Mouse (Mus musculus) 3134 (cell line): ENCODE results near the gene Brpf3.
"Not testable (repeated sequence)": the region's sequence is repeated elsewhere in the genome, so short reads cannot be mapped to it uniquely, and the experiment has no call there.

ENCODE experiments used
- DNase-seq: peaks from one replicate; pipeline ENCODE4 v3.0.0-alpha.2; 2011; ENCODE audit warnings: low spot score; ENCODE audit not compliant: insufficient read length; ENCODE audit errors: extremely low read depth

Gene Brpf3

GRCm38 (mm10) chr17:28797031-28797430 is 3.9 kb upstream of the Brpf3 start:
- no peak for DNase-seq

DNA sequence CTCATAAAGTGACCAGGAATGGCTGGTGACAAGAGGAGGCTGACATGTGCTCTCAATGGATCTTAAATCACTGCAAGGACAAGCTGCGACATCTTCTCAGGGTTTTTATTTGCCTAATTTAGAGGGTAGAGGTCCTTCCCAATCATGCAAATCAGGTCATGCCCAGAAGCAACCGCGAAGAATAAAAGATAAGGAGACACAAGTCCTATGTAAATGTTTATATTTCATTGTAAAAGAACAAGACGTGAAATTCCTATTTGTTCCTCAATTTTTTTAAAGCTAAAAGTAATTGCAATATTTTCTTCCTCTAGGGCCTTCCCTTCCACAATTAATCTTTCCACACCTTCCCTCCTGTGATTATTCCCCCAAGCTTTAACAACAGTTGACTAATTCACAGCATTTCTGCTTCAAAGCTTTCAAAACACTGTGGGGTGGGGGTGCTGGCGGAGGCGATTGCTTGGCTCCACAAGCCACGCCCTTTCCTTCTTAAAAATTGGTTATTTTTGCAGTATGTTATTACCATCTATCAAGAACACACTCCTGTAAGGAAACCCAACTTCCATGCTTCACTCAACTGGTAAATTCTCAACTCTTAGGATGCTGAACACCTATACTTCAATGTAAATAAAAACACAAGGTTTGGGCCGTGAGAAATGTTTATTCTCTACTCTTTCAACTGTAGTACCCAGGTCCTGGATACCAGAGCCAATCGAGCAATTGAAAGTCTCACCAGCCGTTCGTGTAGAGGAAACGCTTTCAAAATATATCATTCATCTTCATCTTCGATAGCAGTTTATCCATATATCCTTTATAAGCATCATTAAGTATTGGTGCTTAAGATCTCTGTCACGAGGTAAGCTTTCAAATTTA is 1.4 kb upstream of the Brpf3 start:
- DNase-seq = no peak

- no peak for DNase-seq
Measured at GRCm38 (mm10) chr17:28800281-28800670, 614 bp upstream of the Brpf3 start.

GRCm38 (mm10) chr17:28801474-28802005 is 650 bp downstream of the Brpf3 start:
- peak; percentile 94 for DNase-seq

- DNase-seq = peak; percentile 84
Measured at GRCm38 (mm10) chr17:28802006-28802481, 1.2 kb downstream of the Brpf3 start.

DNA sequence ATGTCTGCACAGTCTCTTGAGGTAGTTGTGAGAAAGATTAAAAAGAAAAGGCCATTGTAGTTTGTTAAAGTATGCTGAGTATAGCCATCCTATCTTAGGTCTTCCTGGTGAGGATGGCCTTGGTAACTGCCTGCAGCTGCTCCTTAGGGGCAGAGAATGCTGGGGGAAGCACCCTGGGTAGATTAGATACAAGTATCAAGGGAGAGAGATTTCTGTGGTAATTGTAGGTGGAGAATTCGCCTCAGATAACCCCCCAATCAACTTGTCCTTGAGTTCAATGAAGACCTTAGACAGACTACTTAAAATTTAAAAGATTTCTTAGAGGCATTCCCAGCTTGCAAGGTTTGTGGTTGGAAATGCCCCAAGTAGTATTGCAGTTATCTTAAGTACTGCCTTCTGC is 2.4 kb downstream of the Brpf3 start:
- DNase-seq = no peak

- no peak for DNase-seq
Measured at GRCm38 (mm10) chr17:28804973-28805372, 4.1 kb downstream of the Brpf3 start.

DNA sequence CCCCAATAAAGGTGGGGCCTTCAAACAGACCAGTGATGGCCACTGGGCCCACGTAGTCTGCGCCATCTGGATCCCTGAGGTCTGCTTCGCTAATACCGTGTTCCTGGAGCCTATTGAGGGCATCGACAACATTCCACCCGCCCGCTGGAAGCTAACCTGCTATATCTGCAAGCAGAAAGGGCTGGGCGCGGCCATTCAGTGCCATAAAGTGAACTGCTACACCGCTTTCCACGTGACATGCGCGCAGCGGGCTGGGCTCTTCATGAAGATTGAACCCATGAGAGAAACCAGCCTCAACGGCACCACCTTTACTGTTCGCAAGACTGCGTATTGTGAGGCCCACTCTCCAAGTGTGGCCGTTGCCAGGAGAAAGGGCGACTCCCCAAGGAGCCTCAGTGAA is 5.9 kb downstream of the Brpf3 start:
- DNase-seq = no peak

- no peak for DNase-seq
Measured at GRCm38 (mm10) chr17:28808714-28809113, 7.8 kb downstream of the Brpf3 start.

DNA sequence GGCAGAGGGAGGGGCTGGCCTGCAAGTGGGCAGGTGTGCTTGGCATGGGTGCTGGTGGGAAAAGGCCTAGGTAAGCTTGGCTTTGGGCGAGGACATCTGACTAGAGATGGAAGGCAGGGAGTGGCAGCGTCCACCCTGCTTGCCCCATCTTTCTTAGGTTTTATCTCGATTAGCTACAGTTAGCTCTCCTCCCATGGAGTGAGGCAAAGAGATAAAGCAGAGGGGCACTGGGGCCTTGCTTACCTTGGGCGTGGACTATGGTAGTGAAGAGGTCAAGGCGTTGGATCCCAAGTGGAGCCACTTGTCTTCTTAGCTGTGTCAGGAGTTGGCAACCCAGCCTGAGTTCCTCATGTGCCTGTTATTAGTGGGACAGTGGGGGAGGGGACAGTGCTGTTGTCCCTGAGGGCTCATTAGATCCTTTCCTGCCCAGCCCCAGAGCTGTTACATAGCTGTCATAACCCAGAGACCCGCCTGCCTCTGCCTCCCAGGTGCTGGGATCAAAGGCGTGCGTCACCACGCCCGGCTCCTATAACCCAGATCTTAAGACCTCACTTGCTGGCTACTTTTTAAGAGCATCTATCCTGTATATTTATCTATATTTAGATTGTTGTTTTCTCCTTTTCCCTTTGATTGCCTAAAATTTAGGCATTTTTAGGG is 8.4 kb downstream of the Brpf3 start:
- DNase-seq = no peak

DNA sequence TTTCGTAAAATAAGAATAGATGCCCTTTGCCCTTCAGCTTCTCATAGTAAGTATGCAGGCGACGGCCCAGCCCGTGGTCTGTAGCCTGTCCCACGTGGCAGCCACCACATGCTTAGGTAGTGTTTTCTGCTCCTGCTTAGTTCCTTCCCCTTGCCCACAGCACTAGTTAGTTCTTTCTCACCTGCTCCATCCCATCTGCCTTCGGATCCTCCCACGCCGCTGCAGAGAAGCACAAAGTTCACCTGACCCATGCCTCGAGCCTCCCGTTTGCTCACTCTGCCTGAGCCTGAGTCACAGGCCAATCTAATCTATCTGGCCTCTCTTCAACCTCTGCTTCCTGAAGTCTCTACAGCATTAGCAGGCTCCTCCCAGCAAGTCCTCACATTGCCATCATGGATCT is 11.5 kb downstream of the Brpf3 start:
- DNase-seq = no peak

GRCm38 (mm10) chr17:28814529-28815097 is 13.7 kb downstream of the Brpf3 start:
- DNase-seq = no peak

DNA sequence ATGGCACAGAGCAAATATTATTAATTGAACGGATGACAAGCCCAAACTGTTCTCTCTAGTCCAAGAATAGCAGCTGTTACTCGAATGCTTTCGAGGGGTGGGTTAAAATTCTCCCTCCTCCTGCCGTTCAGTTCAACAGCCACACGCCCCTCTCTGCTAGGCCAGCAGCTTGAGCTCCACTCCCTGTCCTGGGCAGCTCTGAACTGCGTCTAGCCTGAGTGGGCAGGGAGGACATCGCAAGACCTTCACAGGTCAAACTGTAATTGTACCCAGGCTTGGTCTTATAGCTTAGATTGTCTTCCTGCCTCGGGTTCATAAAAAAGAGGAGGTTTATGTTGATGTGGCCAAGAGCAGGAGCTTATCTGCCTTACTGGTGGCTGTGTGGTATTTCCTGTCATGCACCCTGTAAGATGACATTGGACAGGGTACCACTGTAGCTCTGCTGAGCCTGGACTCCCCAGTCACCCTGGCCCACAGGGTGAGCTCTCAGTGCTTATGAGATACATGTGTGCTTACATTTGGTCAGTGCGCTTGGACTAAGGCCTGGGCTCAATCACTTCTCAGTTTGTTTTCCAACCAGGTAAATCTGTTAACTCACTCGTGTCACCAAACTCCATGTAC is 14.6 kb downstream of the Brpf3 start:
- no peak for DNase-seq

GRCm38 (mm10) chr17:28816326-28816725 is 15.4 kb downstream of the Brpf3 start:
- DNase-seq = not testable (repeated sequence)

DNA sequence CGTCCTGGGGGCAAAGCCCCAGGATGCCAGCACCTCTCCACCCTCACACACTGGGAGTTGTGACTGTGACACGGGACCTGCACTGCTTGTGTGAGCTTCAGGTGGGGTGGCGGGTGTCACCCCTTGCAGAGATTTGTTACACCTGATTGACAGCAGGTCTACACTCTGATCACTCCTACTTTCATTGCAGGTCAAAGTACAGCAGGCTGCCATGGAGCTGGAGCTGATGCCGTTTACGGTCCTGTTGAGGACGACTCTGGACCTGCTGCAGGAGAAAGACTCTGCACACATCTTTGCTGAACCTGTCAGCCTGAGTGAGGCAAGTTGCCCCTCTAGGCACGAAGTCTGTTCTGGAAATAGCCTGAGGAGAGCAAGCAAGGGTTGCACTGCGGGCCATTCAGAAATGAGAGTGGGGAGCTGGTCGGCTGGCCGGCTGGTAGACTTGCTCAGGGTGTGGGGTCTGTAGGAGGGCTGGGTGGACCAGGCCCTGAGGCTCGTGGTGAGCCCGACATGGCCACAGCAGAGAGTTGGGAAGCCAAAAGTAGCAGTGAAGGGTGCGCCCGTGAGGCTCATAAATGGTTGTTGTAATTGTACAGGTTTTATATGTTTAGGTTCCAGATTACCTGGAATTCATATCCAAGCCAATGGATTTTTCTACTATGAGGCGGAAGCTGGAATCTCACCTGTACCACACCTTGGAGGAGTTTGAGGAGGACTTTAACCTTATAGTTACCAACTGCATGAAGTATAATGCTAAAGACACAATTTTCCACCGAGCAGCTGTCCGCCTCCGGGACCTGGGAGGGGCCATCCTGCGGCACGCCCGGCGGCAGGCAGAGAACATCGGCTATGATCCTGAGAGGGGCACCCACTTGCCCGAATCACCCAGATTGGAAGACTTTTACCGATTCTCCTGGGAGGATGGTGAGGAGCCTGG is 16.3 kb downstream of the Brpf3 start:
- no peak for DNase-seq

DNA sequence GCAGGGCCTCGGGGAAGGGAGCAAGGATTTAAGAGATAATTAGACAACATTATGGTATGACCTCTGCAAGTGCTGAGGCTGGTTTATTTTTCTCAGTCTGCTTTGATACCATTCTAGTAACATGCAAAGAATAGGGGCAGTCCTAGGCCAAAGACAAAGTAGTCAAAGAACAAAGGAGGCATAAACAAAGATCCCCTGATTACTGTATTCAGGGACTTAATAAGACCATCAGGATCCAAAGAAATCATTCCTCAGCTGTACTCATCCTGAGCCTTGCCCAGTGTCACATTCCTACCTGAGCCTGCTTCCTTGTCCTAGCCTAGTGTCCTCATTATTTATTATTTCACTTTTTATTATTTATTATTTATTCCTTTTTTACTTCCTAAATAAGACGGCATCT is 19.3 kb downstream of the Brpf3 start:
- DNase-seq = no peak

- no peak for DNase-seq
Measured at GRCm38 (mm10) chr17:28823004-28823745, 22.3 kb downstream of the Brpf3 start.

DNA sequence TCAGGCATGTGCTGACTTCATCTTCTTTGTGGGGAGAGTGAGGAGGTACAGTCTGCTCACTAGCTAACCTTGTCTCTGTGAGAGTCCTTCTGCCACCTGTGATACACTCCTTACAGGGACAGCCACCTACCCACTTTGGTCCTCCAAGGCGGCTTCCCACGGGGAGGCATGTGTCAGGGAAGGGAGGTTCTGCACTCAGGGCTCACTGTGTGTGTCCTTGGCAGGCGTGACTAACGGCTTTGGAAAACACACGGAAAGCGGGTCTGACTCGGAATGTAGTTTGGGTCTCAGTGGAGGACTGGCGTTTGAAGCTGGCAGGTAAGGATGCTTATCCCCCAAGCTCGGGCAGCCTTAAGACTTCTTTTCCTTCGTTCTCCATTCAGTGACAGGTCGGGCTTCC is 22.9 kb downstream of the Brpf3 start:
- DNase-seq = no peak

- DNase-seq = no peak
Measured at GRCm38 (mm10) chr17:28824896-28825295, 24.0 kb downstream of the Brpf3 start.
